Comparison of ENCODE assay signal across 9 mouse cellular contexts in genomic region chr2:157292093-157292492, GRCm38 (mm10). TPM values are rescaled to one million over a fixed set of nuclear protein-coding genes. Genes with fewer than 3 reads are reported as not detected.
DNase-seq lines count a peak whose midpoint lies in the region; ATAC-seq and TF ChIP-seq lines count a peak whose summit lies in the region.
"Had no signal": no experiment of that assay in that cellular context is flagged by ENCODE, and none has a peak within 500 bp of the region (broad histone marks: within the 10 kb centered on the region; RNA-seq: fewer than 3 reads in every experiment).

No protein-coding gene starts in this region.

- TF ChIP-seq CTCF in E14TG2a.4 (conservative IDR thresholded peaks at IDR 0.05; ENCODE audit: low read length) = peak; percentile 71

- peaks cover 99% of the 10 kb centered on the region for H3K36me3 ChIP-seq in E14TG2a.4 (ENCODE audit: insufficient read depth, low read length)

- H3K9me3 ChIP-seq in E14TG2a.4 (ENCODE audit: low read length) = no peaks in the 10 kb centered on the region
- H3K9me3 ChIP-seq: limb, embryonic 15.5 days had no signal

- peak; percentile 44 for DNase-seq in cerebellum, adult 11 months
- peak; percentile 59 for DNase-seq in c-Kit-positive CD71-positive TER-119-negative erythroid progenitor cells, embryonic 14.5 days (ENCODE audit: low read depth)
- peak; percentile 68 to 83 for DNase-seq in frontal cortex, postnatal 36 days (ENCODE audit: low spot score in 2 of 2)
- DNase-seq in layer of hippocampus, adult 8-10 months (ENCODE audit: low spot score in 2 of 2) = peak; percentile 52 to 78
- peak; percentile 88 for DNase-seq in lung, postnatal 36 days
- DNase-seq in spleen, postnatal 14 days (ENCODE audit: low spot score in 2 of 2) = peak; percentile 30 to 64

- no peak overlapping the region for H3K4me3 ChIP-seq in E14TG2a.4 (replicated peaks; ENCODE audit: low read length)
- H3K4me3 ChIP-seq: limb, embryonic 15.5 days had no signal

- no peaks in the 10 kb centered on the region for H3K27me3 ChIP-seq in E14TG2a.4 (ENCODE audit: insufficient read depth, low read length)
- H3K27me3 ChIP-seq: limb, embryonic 15.5 days had no signal

- no peak for ATAC-seq in cerebellum, adult (ENCODE audit: insufficient number of reproducible peaks, low FRiP score, low TSS enrichment)

- H3K4me1 ChIP-seq in E14TG2a.4 (replicated peaks; ENCODE audit: low read depth, low read length) = peaks cover 58% of the 10 kb centered on the region

RNA-seq across cellular contexts. Expression of gene Mroh8, which starts 12.7 kb away (rescaled TPM):
- total RNA-seq in layer of hippocampus, adult 8-10 months (2022) = 1 to 10 TPM in 3 of 4 experiments, under 1 TPM in 1; 0.93 to 2.1 (median 1.2) TPM

RNA-seq across cellular contexts. Expression of gene Rpn2, which starts 13.3 kb away (rescaled TPM):
- 100 to 1,000 TPM; 150 to 156 (median 153) TPM for total RNA-seq in layer of hippocampus, adult 8-10 months (2022)

RNA-seq across cellular contexts. Expression of gene Ghrh, which starts 55.2 kb away (rescaled TPM):
- total RNA-seq in layer of hippocampus, adult 8-10 months (2022) = not detected
